Mouse (Mus musculus): ENCODE data around the gene Kcnn3. TPM values are rescaled to one million over a fixed set of nuclear protein-coding genes. Genes with fewer than 3 reads are reported as not detected.

Gene Kcnn3
- 4.0 and 5.1 TPM in 2 replicates for polyA plus RNA-seq (2021; fragmentation: Nextera tagmentation)
- long read RNA-seq, experiment 1, partial matches to known transcripts = 0 of 3 reads
- long read RNA-seq, experiment 1, other reads (novel, unspliced or antisense) = 3 of 3 reads
- long read RNA-seq, experiment 2, partial matches to known transcripts = 0 of 4 reads
- long read RNA-seq, experiment 2, other reads (novel, unspliced or antisense) = 4 of 4 reads

DNA sequence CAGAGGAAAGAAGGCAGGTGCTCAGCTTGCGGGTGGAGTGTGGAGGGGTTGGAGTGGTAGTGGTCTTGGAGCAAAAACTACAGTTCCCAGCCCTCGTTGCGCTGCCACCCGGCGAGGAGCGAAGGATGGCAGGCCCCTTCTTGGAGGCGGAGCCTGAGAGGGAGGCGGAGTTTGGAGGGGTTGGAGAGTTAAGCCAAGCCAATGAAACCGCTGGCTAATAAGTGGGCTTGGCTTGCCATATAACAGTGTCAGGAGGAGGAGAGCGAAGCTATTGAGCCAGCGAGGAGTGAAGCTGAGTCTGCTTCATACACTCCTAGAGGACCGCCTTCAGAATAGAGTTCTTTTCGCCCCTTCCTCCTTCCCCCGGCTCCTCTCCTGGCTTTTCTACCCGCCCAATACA is at the start of gene Kcnn3:
Gene Kcnn3 (plus strand): TSS at position 271 of the 400 bp plus-strand sequence.

DNA sequence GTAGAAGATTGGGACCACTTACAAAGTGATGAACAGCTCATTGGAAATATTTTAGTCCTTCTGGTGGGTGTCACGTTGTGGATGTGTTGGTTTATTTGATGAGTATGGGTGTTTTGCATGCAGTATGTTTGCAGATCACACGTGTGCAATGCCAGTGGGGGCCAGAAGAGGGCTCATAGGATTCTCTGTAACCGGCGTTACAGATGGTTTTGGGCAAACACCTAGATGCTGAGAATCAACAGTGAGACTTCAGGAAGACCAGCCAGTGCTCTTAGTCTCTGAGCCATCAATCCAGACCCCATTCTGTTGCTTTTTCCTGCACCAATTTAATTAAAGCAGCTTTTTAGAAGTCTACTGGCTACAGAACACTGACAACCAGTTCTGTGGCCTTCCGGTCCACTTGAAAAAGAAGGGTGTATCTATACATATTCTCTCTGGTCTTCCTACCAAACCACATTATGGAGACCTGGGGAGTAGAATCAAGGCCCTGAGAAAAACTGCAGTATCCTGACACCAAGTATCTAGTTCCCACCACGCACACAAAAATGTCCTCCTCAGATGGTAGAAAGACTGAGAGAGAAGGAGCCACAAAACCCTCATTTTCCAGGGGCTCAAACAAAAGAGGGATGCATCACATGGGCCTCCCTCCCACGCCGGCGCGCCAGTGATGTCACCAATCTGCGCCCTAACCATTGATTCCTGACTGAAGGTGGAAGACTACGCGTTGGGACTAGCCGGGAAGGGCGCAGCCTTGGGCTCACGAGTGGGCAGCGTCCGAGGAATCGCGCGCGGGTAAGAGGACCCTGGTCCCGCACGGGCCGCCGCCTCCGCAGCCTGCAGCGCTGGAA is 194.6 kb downstream of the Kcnn3 start, which contains the start of gene Adar:
Gene Adar (plus strand): TSS at position 664 of the 848 bp plus-strand sequence.

Other genes with a start within 250 kb of the Kcnn3 start
- 56.9 and 59.5 TPM in 2 replicates for gene Slc50a1, start 249.6 kb upstream of the Kcnn3 start, polyA plus RNA-seq (2021; fragmentation: Nextera tagmentation)
- gene Efna1, start 239.0 kb upstream of the Kcnn3 start, polyA plus RNA-seq (2021; fragmentation: Nextera tagmentation) = 11.3 and 12.4 TPM in 2 replicates
- gene Efna3, start 197.2 kb upstream of the Kcnn3 start, polyA plus RNA-seq (2021; fragmentation: Nextera tagmentation) = 11.0 and 12.5 TPM in 2 replicates
- gene Efna4, start 182.1 kb upstream of the Kcnn3 start, polyA plus RNA-seq (2021; fragmentation: Nextera tagmentation) = 0.39 and 0.40 TPM in 2 replicates
- 26.6 and 28.2 TPM in 2 replicates for gene Adam15, start 170.2 kb upstream of the Kcnn3 start, polyA plus RNA-seq (2021; fragmentation: Nextera tagmentation)
- gene Dcst2, start 158.2 kb upstream of the Kcnn3 start, polyA plus RNA-seq (2021; fragmentation: Nextera tagmentation) = not detected in 2 replicates
- gene Dcst1, start 154.9 kb upstream of the Kcnn3 start, polyA plus RNA-seq (2021; fragmentation: Nextera tagmentation) = 1.4 TPM in 2 replicates
- 0.23 and 0.59 TPM in 2 replicates for gene Zbtb7b, start 125.4 kb upstream of the Kcnn3 start, polyA plus RNA-seq (2021; fragmentation: Nextera tagmentation)
- gene Lenep, start 117.4 kb upstream of the Kcnn3 start, polyA plus RNA-seq (2021; fragmentation: Nextera tagmentation) = not detected in 2 replicates
- 27.2 and 28.1 TPM in 2 replicates for gene Flad1, start 108.3 kb upstream of the Kcnn3 start, polyA plus RNA-seq (2021; fragmentation: Nextera tagmentation)
- gene Cks1b, start 101.8 kb upstream of the Kcnn3 start, polyA plus RNA-seq (2021; fragmentation: Nextera tagmentation) = 10.2 and 10.3 TPM in 2 replicates
- gene Shc1, start 101.7 kb upstream of the Kcnn3 start, polyA plus RNA-seq (2021; fragmentation: Nextera tagmentation) = 2.7 and 3.0 TPM in 2 replicates
- 5.8 and 6.2 TPM in 2 replicates for gene Pygo2, start 90.0 kb upstream of the Kcnn3 start, polyA plus RNA-seq (2021; fragmentation: Nextera tagmentation)
- 20.1 and 28.3 TPM in 2 replicates for gene Pbxip1, start 83.5 kb upstream of the Kcnn3 start, polyA plus RNA-seq (2021; fragmentation: Nextera tagmentation)
- gene Pmvk, start 65.6 kb upstream of the Kcnn3 start, polyA plus RNA-seq (2021; fragmentation: Nextera tagmentation) = 64.1 and 68.4 TPM in 2 replicates
- gene Adar, start 194.9 kb downstream of the Kcnn3 start, polyA plus RNA-seq (2021; fragmentation: Nextera tagmentation) = 24.4 and 33.5 TPM in 2 replicates
- gene Chrnb2, start 244.5 kb downstream of the Kcnn3 start, polyA plus RNA-seq (2021; fragmentation: Nextera tagmentation) = 12.9 and 20.1 TPM in 2 replicates

All from layer of hippocampus, adult 6 months (tissue).